Mouse (Mus musculus): Measurements from ENCODE around the gene Lemd2. TPM values are rescaled to one million over a fixed set of nuclear protein-coding genes. Genes with fewer than 3 reads are reported as not detected.
"Not testable (repeated sequence)": the region's sequence is repeated elsewhere in the genome, so short reads cannot be mapped to it uniquely, and the experiment has no call there.

Lemd2 gene
- 10 to 100 TPM; 64.7 to 67.8 TPM for total RNA-seq (2021)

DNA sequence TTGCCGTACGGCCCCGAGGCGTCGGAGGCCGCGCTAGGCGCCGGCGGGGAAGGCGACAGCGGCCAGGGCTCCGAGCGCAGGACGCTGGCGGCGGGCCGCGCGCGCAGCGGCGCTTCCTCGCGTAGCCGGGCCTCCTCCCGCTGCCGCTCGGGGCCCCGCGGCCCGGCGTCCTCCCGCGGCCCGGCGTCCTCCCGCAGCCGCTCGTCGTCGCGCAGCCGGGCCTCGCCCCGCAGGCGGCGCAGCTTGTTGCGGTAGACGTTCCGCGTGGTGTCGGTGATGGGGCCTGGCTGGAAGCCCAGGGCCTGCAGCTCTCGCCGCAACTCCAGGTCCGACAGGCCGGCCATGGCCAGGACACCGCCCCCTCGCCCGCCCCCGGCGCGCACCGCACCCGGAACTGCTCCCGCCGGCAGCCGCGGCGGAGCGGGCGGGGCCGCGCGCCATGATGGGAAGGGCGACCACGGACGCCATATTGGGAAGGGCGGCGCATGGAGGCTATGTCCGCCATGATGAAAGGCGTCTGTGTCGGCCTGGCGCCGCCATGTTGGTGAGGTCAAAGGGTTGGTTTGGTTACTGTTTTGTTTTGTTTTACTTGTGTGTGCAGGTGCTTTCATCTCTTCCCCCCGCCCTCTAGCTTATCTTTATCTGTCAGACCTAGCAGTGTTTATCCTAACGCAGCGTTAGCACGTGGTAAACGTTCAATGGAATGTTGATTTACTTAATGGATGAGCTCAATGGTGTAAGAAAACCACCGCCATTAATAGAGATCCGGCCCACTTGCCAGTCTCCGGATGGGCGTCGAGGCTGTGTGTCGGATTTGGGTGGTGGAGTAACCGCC is at the start of gene Lemd2:
TSS of gene Lemd2 (minus strand) at position 395 of the 835 bp plus-strand sequence.
- intact Hi-C loops (cut with DNase I) = no loop called here
- peak; percentile 96 for DNase-seq

DNA sequence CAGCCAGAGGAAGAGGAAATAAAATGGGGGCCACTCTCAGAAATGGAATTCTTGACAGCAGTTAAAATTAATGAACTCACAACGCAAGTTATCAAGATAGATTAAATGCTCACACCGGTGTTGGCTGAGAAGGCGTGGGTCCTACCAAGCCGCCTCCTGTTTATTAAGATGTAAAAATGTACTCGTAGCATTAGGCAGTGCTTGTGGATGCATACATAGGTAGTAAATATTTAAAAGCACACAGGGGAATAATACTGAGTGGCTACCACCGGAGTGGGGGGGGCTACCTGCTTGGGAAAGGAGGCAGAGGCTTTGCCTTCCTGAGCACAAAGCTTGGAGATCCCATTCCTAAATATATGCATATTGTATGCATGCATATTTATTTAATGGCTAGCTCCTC is 46.9 kb upstream of the Lemd2 start:
- intact Hi-C loops (cut with DNase I) = no loop called here

DNA sequence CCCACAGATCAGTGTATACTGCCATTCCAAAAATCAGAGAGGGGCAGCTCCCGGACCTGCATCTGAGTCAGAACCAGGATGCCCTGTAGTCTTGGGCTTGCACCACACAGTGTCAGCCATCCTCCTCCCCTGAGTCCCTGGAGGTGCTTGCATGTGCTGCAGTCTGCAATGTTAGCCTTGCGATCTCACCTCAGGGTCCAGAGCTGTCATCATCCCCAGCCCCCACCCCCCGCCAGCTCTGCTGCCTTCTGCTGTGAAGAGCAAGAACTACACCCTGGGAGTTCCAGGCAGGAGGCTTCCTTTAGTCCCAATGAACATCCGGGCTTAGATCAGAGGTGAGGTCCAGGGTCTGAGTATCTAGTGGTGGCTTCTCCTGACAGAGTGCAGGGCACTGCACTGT is 46.2 kb upstream of the Lemd2 start:
- DNase-seq = no peak

More for the DNA sequence above, 46.9 kb upstream of the Lemd2 start:
- no peak for DNase-seq

DNA sequence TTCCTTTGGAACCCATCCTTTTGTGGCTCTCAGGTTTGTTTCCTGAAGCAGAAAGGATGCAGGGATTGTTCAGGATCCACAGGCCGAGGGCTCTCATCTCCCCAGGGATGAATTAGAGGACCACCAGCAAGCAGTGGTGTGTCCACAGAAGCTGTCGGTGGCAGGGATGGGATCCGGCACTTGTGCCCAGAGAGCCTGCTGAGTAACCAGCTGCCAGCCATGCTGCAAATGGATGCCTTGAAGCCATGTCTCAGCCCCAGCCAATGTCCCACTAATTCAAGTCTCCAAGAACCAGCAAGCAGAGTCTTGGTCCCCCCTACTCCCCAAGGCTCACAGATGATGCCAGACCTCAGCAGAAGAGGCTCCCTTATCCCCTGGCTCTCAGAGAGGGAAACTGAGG is 44.8 kb upstream of the Lemd2 start:
- peak; percentile 75 for DNase-seq
- intact Hi-C loops (cut with DNase I) = loop anchor here (5.0 kb wide), 1 partner anchor 37 kb away; no protein-coding TSS in a partner anchor

More for the DNA sequence above, 46.2 kb upstream of the Lemd2 start:
- intact Hi-C loops (cut with DNase I) = no loop called here

DNA sequence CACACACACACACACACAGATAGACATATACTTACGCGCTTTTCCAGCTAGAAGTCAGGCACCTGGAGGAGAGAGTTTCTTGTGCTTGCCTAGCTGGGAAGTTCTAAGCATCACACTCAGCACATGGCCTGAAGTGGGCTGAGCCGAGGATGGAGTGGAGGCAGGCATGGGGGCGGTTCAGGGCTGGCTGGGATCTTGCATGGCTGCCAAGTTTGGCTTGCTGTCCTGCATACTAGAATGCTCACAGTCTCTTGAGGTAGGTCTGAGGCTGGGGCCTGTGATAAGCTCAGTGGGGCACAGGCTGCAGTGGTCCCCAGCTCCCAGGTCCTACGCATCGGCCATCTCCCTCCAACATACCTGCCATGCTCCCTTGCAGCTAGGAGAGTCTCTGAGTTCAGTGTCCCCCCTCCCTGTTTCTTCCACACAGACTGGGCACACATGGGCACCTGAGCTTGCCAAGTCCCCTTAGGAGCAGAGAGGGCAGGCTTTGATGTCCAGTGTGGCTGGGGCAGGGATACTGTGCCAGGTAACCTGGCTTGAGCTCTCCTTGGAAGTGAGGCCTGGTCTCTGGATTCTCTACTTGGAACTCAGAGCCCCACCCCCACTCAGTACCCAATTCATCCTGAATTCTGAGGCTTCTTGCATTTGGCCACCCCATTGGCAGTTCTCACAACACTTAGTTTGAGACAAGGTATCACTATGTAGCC is 43.6 kb upstream of the Lemd2 start:
- intact Hi-C loops (cut with DNase I) = loop anchor here (5.0 kb wide), 1 partner anchor 36 kb away; no protein-coding TSS in a partner anchor
- DNase-seq = peak; percentile 70

DNA sequence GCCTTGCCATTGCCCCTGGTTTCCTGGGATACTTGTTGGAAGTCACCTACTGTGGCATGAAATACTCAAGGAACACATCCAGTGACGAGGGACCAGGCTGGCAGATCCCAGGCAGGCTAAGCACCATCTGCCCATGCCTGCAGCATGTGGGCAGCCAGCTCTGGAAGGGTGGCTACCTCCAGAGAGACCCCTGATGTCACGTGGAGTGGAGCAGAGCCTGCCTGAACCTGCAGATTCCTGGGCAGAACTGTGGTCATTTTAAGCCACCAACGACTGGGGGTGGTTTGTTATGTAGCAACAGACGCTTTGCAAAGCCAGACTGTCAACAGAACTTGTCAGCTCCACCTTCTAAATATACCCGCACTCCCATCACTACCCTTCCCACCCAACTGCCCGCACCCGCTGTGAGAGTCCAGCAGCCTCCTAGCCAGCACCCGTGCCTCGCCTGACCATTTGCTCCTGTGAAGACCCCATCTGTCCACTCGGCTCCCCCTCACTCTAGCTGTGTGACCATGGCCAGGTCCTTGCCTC is 41.6 kb upstream of the Lemd2 start:
- intact Hi-C loops (cut with DNase I) = loop anchor here (2.0 to 5.0 kb wide), 2 partner anchors 25 to 34 kb away; no protein-coding TSS in a partner anchor
- DNase-seq = no peak

DNA sequence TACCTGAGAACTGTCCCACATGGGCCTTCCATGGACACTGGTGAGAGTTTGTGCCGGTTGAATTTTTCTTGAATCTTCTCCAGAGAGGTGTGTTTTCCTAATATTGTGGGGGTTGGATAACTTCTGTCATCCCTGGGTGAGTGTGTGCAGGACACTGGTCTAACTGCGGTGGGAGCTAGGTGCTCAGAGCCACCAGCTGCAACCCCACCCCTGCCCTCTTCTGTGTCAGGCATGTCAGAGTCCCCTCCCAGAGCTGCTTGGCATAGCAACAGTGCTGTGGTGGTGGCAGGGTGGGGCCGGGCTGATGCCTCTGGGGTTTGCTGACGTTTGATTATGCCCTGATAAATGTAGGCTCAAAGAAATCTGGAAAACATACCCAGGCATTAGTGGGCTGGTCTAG is 40.6 kb upstream of the Lemd2 start:
- intact Hi-C loops (cut with DNase I) = loop anchor here (2.0 to 5.0 kb wide), 2 partner anchors 26 to 33 kb away; no protein-coding TSS in a partner anchor
- DNase-seq = no peak

DNA sequence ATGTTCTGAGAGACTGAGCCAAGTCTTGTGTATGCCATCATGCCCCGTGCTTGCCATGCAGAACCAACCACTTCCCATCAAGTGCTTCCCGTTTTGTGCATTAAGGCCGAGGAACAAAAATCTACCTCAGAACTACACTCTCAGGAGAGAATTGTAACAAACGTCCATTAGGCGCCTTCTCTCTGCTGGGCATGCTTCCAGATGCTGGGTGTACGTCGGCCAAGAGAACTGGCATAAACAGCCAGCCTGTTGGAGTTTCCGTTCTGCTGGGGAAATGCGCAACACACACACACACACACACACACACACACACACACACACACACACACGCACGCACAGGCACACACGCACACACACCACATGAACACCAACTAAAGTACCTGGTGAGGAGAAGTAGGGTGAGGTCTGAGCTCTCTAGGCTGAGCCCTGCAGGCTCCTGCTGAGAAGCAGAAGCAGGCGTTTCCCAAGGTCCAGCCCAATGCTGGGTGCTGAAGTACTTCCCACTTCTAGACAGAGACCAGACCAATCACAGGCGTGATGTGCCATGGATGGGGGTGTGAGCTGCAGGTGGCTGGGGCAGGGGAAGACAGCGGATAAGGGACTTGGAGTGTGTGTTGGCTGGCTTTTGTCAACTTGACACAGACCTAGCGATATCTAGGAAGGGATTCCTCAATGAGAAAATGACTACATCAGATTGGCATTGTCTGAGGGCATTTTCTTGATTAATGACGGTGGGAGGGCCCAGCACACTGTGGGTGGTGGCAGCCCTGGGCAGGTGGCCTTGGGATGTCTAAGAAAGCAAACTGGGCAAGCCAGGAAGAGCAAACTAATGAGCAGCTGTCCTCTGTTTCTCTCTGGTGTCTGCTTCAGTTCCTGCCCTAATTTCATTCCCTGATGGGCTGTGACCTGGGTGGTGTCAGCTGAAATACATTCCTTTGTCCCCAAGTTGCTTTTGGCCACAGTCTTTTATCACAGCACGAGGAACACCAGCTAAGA is 38.2 kb upstream of the Lemd2 start:
- peak; percentile 90 for DNase-seq

DNA sequence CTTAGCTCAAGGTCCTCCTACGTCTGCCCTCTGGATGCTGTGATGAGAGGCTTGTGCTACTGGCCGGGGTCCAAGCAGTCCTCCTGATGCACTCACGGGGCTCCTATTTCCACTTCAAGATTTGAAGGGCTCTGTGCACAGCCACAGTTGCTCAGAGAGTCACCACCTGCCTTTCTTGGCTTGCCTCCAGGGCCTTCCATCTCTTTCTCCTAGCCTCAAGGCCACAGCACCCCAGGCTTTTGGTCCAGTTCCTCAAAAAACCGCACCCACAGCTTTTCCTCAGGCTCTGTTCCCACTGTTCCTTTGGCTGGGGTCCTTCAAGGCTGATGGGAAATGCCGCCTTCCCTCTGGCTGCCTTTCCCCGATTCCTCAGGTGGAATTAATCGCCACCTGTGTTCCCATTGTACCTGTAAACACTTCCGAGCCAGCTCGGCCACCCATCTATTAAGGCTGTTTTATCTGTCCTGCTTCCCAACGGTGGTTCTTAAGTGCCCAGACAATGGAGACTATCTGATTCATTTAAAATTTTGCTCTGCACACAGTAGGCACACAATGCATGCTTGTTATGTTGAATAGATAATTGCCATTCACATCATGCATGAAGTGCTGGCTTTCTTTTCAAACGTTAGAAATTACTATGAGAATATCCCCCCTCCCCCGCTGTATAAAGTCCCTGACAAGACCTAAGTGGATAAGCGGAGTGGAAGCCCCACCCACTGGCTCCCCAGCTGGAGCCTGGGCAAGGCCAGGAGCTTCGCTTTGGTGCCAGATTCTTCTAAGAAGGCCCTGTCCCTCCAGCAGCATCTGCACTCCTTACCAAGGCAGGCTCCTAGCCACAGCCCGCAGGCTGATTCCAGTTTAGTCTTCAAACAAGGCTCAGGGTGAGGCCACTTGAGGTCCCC is 36.5 kb upstream of the Lemd2 start:
- intact Hi-C loops (cut with DNase I) = no loop called here
- DNase-seq = peak; percentile 100

More for the DNA sequence above, 38.2 kb upstream of the Lemd2 start:
- intact Hi-C loops (cut with DNase I) = no loop called here

DNA sequence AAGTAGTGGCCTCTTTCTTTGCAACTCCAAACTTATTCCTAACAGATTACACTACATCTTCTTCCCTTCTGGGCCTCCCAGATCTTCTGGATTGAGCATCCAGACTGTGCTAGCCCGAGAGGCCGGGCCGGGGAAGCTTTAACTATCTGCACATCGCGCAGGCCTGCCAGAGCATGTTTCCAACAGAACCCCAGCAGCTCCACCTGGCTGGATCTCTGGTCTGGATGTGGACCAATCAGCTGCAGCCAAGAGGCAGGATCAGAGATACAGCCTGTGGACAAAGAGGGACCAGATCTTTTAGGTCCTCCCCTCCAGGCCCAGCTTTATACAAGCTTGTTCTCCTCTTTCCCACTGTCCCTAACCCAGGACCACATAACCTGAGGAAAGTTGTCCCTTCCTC is 35.7 kb upstream of the Lemd2 start:
- intact Hi-C loops (cut with DNase I) = no loop called here
- DNase-seq = peak; percentile 64

DNA sequence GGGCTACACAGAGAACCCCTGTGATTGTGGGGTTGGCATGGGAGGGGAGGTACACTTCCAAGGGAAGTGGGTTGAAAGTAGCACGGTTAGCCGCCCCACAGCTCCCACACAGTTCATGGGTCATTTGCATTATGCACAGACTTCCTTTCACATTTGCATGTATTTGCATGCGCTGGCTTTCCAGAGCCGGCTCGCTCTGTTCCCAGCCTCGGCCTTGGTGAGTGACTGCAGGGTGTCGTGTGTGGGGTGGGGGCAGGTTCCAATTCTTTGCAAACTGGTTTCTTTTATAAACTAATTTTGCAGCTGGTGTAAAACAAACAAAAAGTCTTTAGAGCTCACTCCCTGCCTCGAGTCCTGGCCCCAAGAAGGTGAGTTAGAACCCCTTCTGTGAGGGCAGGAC is 34.4 kb upstream of the Lemd2 start:
- intact Hi-C loops (cut with DNase I) = no loop called here
- DNase-seq = no peak

DNA sequence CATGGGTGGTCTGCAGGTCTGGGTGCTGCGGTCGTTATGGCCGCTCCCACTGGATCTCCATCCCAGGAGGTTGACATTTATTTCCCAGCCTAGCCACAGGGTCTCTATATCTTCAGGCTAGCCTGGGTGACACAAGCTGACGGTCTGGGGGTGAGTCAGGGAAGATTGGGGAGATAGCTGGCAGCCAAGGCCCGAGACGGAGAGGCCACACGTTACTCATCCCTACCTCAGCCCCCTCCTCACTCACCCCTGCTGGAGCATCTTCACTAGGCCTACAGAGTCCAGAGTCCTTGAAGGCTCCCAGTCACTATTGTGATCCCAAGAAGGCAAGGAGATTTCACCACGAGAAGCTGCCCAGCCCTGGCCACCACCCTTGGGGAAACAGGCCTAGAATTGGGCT is 33.5 kb upstream of the Lemd2 start:
- intact Hi-C loops (cut with DNase I) = no loop called here
- no peak for DNase-seq

DNA sequence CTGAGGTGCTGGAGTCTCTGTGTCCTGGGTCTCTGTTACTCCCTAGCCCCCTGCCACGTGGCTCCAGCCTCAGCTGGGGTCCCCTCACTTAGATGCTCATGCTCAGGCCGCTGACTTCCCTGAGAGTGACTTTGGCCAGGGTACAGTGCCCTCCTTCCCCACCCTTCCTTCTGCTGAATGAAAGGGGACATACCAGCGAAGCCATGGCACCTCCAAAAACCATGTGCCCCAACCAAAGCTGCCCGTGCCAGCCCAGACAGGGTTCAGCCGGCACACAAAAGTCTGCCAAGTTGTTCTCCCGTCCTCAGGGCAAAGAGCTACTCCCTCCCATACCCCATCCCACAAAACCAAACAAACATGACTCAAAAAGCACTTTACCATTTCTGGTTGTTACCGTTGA is 29.0 kb upstream of the Lemd2 start:
- no peak for DNase-seq
- intact Hi-C loops (cut with DNase I) = no loop called here

DNA sequence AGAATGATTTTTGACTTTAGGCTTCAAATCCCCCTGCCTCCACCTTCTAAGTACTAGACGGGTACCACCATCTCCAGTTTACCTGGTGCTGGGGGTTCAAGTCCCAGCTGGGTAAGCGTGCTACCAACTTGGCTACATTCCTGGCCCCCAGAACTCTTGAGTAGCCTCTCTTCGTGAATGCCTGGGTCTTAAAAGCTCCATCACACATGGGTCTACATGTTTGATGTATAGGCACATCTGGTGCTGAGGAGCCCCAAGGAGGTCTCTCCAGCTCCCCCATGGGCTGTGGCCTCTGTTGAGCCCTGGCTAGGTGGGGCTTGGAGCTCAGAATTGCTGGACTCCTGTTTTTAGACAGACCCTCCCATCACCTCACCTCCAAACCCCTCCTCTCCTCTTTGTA is 27.9 kb upstream of the Lemd2 start:
- intact Hi-C loops (cut with DNase I) = no loop called here
- DNase-seq = no peak

DNA sequence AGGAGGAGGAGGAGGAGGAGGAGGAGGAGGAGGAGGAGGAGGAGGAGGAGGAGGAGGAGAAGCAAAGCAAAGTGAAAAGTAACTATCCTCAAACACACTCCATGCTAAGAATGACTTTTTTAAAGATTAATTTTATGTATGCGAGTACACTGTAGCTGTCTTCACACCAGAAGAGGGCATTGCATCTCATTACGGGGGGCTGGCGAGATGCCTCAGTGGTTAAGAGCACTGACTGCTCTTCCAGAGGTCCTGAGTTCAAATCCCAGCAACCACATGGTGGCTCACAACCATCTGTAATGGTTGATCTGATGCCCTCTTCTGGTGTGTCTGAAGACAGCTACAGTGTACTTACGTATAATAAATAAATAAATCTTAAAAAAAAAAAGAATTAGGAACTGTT is 27.3 kb upstream of the Lemd2 start:
- DNase-seq; intact Hi-C loops (cut with DNase I): not testable (repeated sequence)

DNA sequence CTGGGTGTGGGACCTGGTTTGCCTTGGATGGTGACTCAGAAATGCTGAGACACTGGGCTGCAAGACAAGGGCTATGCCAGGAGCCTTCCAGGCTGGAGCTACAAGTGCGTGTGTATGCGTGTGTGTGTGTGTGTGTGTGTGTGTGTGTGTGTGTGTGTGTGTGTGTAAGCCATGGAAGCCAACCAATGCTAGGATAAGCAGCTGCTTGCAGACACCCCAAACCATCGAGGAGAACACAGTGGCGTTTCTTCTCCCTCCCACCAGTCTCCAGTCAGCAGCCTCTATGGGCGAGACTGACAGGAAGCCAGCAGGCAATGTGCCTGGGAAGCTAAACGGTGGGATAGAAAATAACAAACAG is 26.9 kb upstream of the Lemd2 start:
- intact Hi-C loops (cut with DNase I) = no loop called here
- no peak for DNase-seq

DNA sequence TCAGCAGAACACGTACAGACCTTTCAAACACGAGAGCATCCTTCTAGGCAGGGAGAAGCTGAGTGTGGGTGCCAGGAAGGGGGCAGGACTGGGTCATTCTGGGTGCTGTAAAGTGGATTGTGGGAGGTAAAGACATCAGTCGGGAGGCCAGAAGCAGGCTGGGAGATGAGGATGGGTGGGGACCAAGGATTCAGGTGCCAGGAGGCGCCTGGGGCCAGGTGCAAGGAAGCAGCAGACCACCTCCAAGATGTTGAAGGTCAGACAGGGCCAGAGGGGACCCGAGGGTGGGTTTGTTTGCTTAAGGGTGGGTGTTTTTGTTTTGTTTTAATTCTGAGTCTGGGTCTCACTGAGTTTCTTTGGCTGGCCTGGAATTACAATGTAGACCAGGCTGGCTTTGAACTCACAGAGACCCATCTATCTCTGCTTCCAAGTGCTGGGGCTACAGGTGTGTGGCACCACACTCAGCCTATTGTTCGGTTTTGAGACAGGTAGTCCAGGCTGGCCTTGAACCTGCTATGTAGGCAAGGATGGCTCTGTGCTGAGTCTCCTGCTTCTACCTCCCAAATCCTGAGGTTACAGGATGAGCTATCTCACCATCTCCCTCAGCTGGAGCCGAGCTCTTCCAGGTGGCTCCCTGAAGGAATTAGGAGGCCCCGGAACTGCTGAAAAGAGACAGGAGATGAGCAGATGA is 26.3 kb upstream of the Lemd2 start:
- DNase-seq = no peak
- intact Hi-C loops (cut with DNase I) = no loop called here

DNA sequence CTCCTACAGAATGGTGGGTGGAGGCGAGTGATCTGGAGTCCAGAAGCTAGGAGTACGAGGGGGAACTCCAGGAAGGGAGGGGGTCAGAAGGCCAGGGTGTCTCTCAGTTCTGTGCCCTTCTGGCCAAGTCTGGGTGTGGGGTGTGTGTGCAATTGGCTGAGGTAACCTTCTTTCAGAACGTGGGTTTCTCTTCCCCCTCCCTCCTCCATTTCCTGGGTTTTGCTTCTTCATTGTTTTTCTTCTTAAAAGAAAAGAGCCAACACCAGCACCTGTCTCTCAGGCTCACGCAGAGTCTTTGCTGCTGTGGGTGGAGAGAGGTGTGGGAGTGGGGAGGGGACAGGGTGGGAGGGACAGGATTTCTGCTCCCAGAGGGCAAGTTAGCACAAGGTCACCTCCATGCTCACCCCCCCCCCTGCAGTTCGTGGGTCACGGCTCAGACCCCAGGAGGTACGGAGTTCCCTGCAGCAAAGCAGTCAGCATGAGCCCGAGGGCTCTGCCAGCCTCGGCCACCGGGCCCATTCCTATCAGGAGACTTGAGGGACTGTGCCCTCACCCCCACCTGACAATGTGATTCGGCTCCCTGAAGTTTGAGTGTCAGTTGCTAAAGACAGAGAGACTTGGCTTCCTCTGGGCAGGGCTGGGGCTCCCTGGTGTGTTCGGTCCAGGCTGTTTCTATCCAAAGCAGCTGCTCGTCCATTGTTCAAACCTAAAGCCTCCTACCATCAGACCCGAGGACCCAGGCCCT is 25.6 kb upstream of the Lemd2 start:
- intact Hi-C loops (cut with DNase I) = no loop called here
- no peak for DNase-seq
